In the genomic region with DNA sequence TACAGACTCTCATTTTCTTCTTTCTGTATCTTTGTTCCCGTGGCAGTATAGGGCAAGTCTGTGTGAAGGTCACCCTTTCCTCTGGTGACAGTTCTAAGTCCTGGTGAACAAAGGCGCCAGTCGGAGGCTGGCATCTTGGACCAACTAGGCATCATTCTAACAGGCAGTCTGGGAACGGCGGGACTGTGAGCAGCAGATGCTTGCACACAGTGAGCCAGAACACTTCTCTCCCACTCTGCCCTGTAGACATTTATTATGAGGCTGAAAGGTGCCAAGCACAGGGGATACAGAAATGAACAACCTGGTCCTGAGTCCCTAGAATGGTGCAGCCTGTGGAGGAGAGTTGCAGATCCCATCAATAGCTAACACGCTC, we compare ENCODE assay signal across 25 mouse cellular contexts. TPM values are rescaled to one million over a fixed set of nuclear protein-coding genes. Genes with fewer than 3 reads are reported as not detected.
DNase-seq lines count a peak whose midpoint lies in the region; ATAC-seq and TF ChIP-seq lines count a peak whose summit lies in the region.
"Had no signal": no experiment of that assay in that cellular context is flagged by ENCODE, and none has a peak within 500 bp of the region (broad histone marks: within the 10 kb centered on the region; RNA-seq: fewer than 3 reads in every experiment).

No protein-coding gene starts in this region.

- WGBS in heart, embryonic 11.5 days (ENCODE audit: insufficient replicate concordance) = 76% methylated on average over 6 of the region's 6 CpGs
- 83% methylated on average over 6 of the region's 6 CpGs for WGBS in midbrain, postnatal 0 days
- 83% methylated on average over 6 of the region's 6 CpGs for WGBS in midbrain, embryonic 14.5 days
- 87% methylated on average over 6 of the region's 6 CpGs for WGBS in stomach, postnatal 0 days

- H3K9ac ChIP-seq in heart, embryonic 11.5 days (ENCODE audit: low read depth, low read length) = no peak overlapping the region
- no peak overlapping the region for H3K9ac ChIP-seq in midbrain, postnatal 0 days (replicated peaks; ENCODE audit: low read length, poor library complexity, severe bottlenecking)
- H3K9ac ChIP-seq in midbrain, embryonic 14.5 days (replicated peaks; ENCODE audit: low read length) = no peak overlapping the region
- H3K9ac ChIP-seq in stomach, postnatal 0 days (ENCODE audit: low read length) = no peak overlapping the region
- H3K9ac ChIP-seq: forebrain, embryonic 15.5 days; limb, embryonic 13.5 days; liver, embryonic 14.5 days; midbrain, embryonic 15.5 days had no signal

- TF ChIP-seq EP300 in stomach, postnatal 0 days (optimal IDR thresholded peaks at IDR 0.05) = no peak

- H3K9me3 ChIP-seq in heart, embryonic 11.5 days (replicated peaks; ENCODE audit: control insufficient read depth, low read length) = no peaks in the 10 kb centered on the region
- H3K9me3 ChIP-seq in midbrain, postnatal 0 days (ENCODE audit: low read length) = no peaks in the 10 kb centered on the region
- no peaks in the 10 kb centered on the region for H3K9me3 ChIP-seq in midbrain, embryonic 14.5 days (ENCODE audit: control insufficient read depth, low read length)
- H3K9me3 ChIP-seq in stomach, postnatal 0 days (ENCODE audit: control insufficient read depth, low read length) = no peaks in the 10 kb centered on the region
- H3K9me3 ChIP-seq: embryonic facial prominence, embryonic 10.5 days; forebrain, embryonic 15.5 days; limb, embryonic 13.5 days; midbrain, embryonic 15.5 days had no signal

- TF ChIP-seq CTCF in midbrain, postnatal 0 days (IDR thresholded peaks at IDR 0.05) = no peak
- no peak for TF ChIP-seq CTCF in stomach, postnatal 0 days (IDR thresholded peaks at IDR 0.05; ENCODE audit: low read depth)

- H3K36me3 ChIP-seq in heart, embryonic 11.5 days (ENCODE audit: control insufficient read depth, insufficient read depth, low read length) = no peaks in the 10 kb centered on the region
- H3K36me3 ChIP-seq in midbrain, postnatal 0 days (ENCODE audit: insufficient read depth, low read length) = no peaks in the 10 kb centered on the region
- no peaks in the 10 kb centered on the region for H3K36me3 ChIP-seq in midbrain, embryonic 14.5 days (ENCODE audit: control insufficient read depth, insufficient read depth, low read length)
- H3K36me3 ChIP-seq in stomach, postnatal 0 days (ENCODE audit: control insufficient read depth, insufficient read depth, low read length) = no peaks in the 10 kb centered on the region
- H3K36me3 ChIP-seq: embryonic facial prominence, embryonic 10.5 days; forebrain, embryonic 15.5 days; limb, embryonic 13.5 days; midbrain, embryonic 15.5 days had no signal

- H3K4me1 ChIP-seq in heart, embryonic 11.5 days (ENCODE audit: control insufficient read depth, insufficient read depth, low read length) = peaks cover 9% of the 10 kb centered on the region
- H3K4me1 ChIP-seq in midbrain, postnatal 0 days (ENCODE audit: insufficient read depth, low read length) = no peaks in the 10 kb centered on the region
- no peaks in the 10 kb centered on the region for H3K4me1 ChIP-seq in midbrain, embryonic 14.5 days (ENCODE audit: control insufficient read depth, insufficient read depth, low read length)
- no peaks in the 10 kb centered on the region for H3K4me1 ChIP-seq in stomach, postnatal 0 days (replicated peaks; ENCODE audit: control insufficient read depth, insufficient read depth)
- H3K4me1 ChIP-seq: forebrain, embryonic 15.5 days; midbrain, embryonic 15.5 days had no signal

- ATAC-seq in heart, embryonic 11.5 days (replicated peaks; ENCODE audit: insufficient number of reproducible peaks, low FRiP score, low TSS enrichment) = no peak
- no peak for ATAC-seq in midbrain, postnatal 0 days (ENCODE audit: low FRiP score)
- ATAC-seq in midbrain, embryonic 14.5 days (ENCODE audit: low FRiP score, low TSS enrichment) = no peak
- ATAC-seq in stomach, postnatal 0 days (ENCODE audit: low FRiP score, low TSS enrichment) = no peak
- ATAC-seq: activated CD4-positive, CD25-positive, alpha-beta regulatory T cell, adult 4 months; forebrain, embryonic 15.5 days; midbrain, embryonic 15.5 days; Patski had no signal

- DNase-seq in heart, adult 9 months (ENCODE audit: low spot score in 2 of 2) = no peak
- DNase-seq in midbrain, postnatal 0 days (ENCODE audit: low spot score) = peak; percentile 27
- DNase-seq in midbrain, embryonic 14.5 days = no peak
- peak; percentile 72 to 76 for DNase-seq in cerebellum, postnatal 10 days
- no peak for DNase-seq in spleen, adult 18-20 months
- DNase-seq in stomach, postnatal 0 days (ENCODE audit: low spot score) = no peak
- DNase-seq: heart, adult 18-20 months; kidney, adult 8-10 months; kidney, postnatal 25 days; thymus, adult 18-20 months had no signal

- H3K27me3 ChIP-seq in heart, embryonic 11.5 days (ENCODE audit: control insufficient read depth, insufficient read depth, low read length) = no peaks in the 10 kb centered on the region
- H3K27me3 ChIP-seq in midbrain, postnatal 0 days (ENCODE audit: insufficient read depth, low read length) = no peaks in the 10 kb centered on the region
- no peaks in the 10 kb centered on the region for H3K27me3 ChIP-seq in midbrain, embryonic 14.5 days (ENCODE audit: control insufficient read depth, insufficient read depth, low read length)
- no peaks in the 10 kb centered on the region for H3K27me3 ChIP-seq in stomach, postnatal 0 days (ENCODE audit: control insufficient read depth, insufficient read depth, low read length)
- H3K27me3 ChIP-seq: forebrain, embryonic 15.5 days; limb, embryonic 13.5 days; midbrain, embryonic 15.5 days had no signal

- H3K27ac ChIP-seq in heart, embryonic 11.5 days (ENCODE audit: low read depth, low read length) = 0 out of 2 replicates have a peak overlapping the region, but pooled peaks have one; percentile 15
- H3K27ac ChIP-seq in midbrain, postnatal 0 days (ENCODE audit: low read depth, low read length) = no peak overlapping the region
- no peak overlapping the region for H3K27ac ChIP-seq in midbrain, embryonic 14.5 days (replicated peaks; ENCODE audit: low read depth, low read length)
- H3K27ac ChIP-seq in stomach, postnatal 0 days (replicated peaks) = no peak overlapping the region
- H3K27ac ChIP-seq: embryonic facial prominence, embryonic 10.5 days; forebrain, embryonic 15.5 days; limb, embryonic 13.5 days; liver, embryonic 14.5 days; midbrain, embryonic 15.5 days had no signal

- no peak overlapping the region for H3K4me3 ChIP-seq in heart, embryonic 11.5 days (ENCODE audit: low read depth, low read length)
- H3K4me3 ChIP-seq in midbrain, postnatal 0 days (ENCODE audit: low read depth, low read length) = no peak overlapping the region
- H3K4me3 ChIP-seq in midbrain, embryonic 14.5 days (replicated peaks; ENCODE audit: low read depth, low read length) = no peak overlapping the region
- H3K4me3 ChIP-seq in stomach, postnatal 0 days (ENCODE audit: low read depth, low read length) = no peak overlapping the region
- H3K4me3 ChIP-seq: embryonic facial prominence, embryonic 10.5 days; forebrain, embryonic 15.5 days; limb, embryonic 13.5 days; midbrain, embryonic 15.5 days had no signal

- no peak overlapping the region for H3K4me2 ChIP-seq in heart, embryonic 11.5 days
- no peak overlapping the region for H3K4me2 ChIP-seq in midbrain, postnatal 0 days (ENCODE audit: low read depth, low read length, poor library complexity, severe bottlenecking)
- no peak overlapping the region for H3K4me2 ChIP-seq in midbrain, embryonic 14.5 days (ENCODE audit: low read length)
- no peak overlapping the region for H3K4me2 ChIP-seq in stomach, postnatal 0 days (replicated peaks; ENCODE audit: low read depth)
- H3K4me2 ChIP-seq: forebrain, embryonic 15.5 days; limb, embryonic 13.5 days; midbrain, embryonic 15.5 days had no signal

RNA-seq across cellular contexts. Expression of gene Map4k4, which starts 43.3 kb away (rescaled TPM):
- 19.4 and 23.7 TPM in 2 replicates for polyA plus RNA-seq in heart, embryonic 11.5 days (2014; fragmentation: Nextera tagmentation; extraction: Ambion mirVana)
- 185 and 191 TPM in 2 replicates for total RNA-seq in midbrain, postnatal 0 days (2014; rRNA removed)
- polyA plus RNA-seq in midbrain, postnatal 0 days (2015; fragmentation: Nextera tagmentation; extraction: Ambion mirVana) = 16.0 and 30.6 TPM in 2 replicates
- 48.9 and 56.7 TPM in 2 replicates for polyA plus RNA-seq in midbrain, embryonic 14.5 days (2014; fragmentation: Nextera tagmentation; extraction: Ambion mirVana)
- polyA plus RNA-seq in stomach, postnatal 0 days (2015; fragmentation: Nextera tagmentation; extraction: Ambion mirVana) = 8.5 and 10.1 TPM in 2 replicates

RNA-seq across cellular contexts. Expression of gene Gm3646, which starts 52.3 kb away (rescaled TPM):
- 1.1 and 1.3 TPM in 2 replicates for polyA plus RNA-seq in heart, embryonic 11.5 days (2014; fragmentation: Nextera tagmentation; extraction: Ambion mirVana)
- total RNA-seq in midbrain, postnatal 0 days (2014; rRNA removed) = not detected in 2 replicates
- polyA plus RNA-seq in midbrain, postnatal 0 days (2015; fragmentation: Nextera tagmentation; extraction: Ambion mirVana) = not detected in 2 replicates
- polyA plus RNA-seq in midbrain, embryonic 14.5 days (2014; fragmentation: Nextera tagmentation; extraction: Ambion mirVana) = not detected in 2 replicates
- 1.3 and 1.4 TPM in 2 replicates for polyA plus RNA-seq in stomach, postnatal 0 days (2015; fragmentation: Nextera tagmentation; extraction: Ambion mirVana)
- total RNA-seq: adrenal gland, postnatal 4 days; gastrocnemius, adult 8-10 months; hematopoietic stem cell, adult 5-6 weeks; left cerebral cortex, adult 8-10 months; megakaryocyte progenitor cell, adult 5-6 weeks had no signal
- polyA plus RNA-seq: activated CD4-positive, CD25-positive, alpha-beta regulatory T cell, adult 4 months; embryonic facial prominence, embryonic 10.5 days; forebrain, embryonic 15.5 days; limb, embryonic 13.5 days; liver, embryonic 14.5 days; lung, embryonic 16.5 days; midbrain, embryonic 15.5 days; Patski; small intestine, adult 2 months had no signal

Comparison
In these comparisons a context has a peak if more than half of its experiments do, and no peak if none do; other contexts are left out.
1. DNase-seq: peak in midbrain, postnatal 0 days (single experiment) and cerebellum, postnatal 10 days (2 of 2); none in heart, adult 9 months (0 of 2), midbrain, embryonic 14.5 days (single experiment), spleen, adult 18-20 months (0 of 2) and stomach, postnatal 0 days (single experiment).